Mouse (Mus musculus) lung, postnatal 0 days (tissue): Measurements from ENCODE around the gene Tspan12.

Experiments
- CTCF ChIP-seq: IDR thresholded peaks from 2 replicates; pipeline ENCODE4 v1.5.1; 2016; ENCODE audit warnings: antibody characterized with exemption, mild to moderate bottlenecking
- EP300 ChIP-seq: IDR thresholded peaks from 2 replicates; pipeline ENCODE4 v1.6.1; 2016; ENCODE audit warnings: antibody characterized with exemption, mild to moderate bottlenecking, control low read depth

DNA sequence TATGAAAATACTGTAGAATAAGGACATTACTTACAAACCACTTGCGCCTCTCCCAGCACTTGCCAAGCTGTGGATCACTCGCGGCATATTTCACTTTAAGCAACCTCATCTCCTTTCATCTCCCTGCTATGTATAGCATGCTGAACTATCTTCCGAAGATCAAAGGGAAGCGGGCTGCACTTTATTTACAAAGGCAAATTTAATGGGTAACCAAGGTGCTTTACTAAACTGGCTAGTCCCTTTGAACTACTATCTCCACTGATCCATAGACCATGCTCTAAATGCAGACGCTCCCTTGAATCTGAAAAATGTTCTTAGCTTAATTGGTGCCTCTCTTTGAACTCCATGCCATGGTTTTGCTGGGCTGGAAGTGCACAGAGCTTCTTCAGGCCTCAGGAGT, 27.2 kb upstream of the Tspan12 start:
- TF ChIP-seq CTCF (no peak), EP300 (no peak)
